Mouse (Mus musculus): ENCODE results near the gene Pde4a.

DNA sequence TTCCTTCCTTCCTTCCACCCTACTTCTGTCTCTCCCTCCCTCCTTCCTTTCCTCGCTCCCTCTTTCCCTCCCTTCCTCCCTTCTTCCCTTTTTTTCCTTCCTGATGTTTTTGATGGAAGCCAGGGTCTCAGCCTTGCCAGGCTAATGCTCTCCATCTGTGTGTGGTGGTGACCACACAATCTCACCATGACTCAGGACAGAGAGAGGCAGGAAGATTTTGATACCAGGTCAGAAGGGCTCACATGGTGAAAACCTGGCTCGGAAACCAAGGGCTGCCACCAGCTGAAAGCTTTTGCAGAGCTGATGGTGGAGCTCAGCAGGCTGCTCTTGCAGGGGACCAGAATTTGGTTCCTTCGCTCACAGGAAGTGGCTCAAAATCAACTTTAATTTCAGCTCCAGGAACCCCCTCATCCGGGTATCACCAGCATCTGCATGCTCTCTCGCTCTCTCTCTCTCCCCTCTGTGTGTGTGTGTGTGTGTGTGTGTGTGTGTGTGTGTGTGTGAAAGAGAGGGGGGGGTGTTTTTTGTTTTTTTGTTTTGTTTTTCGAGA lies 95.1 kb downstream of the Pde4a start:
- TF ChIP-seq CTCF (IDR thresholded peaks at IDR 0.05; ENCODE audit: insufficient read depth, low read length), result no peak
- no peak for TF ChIP-seq POLR2A (IDR thresholded peaks at IDR 0.05; ENCODE audit: borderline replicate concordance, extremely low read depth, low read depth, low read length)

All from lung, adult 2 months (tissue).